Mouse (Mus musculus) adrenal gland, adult 18-20 months (tissue): ENCODE measurements around the gene Hacl1. TPM values are rescaled to one million over a fixed set of nuclear protein-coding genes. Genes with fewer than 3 reads are reported as not detected.
A peak's percentile ranks its signal among the peaks of the same experiment; 100 is the strongest.

Experiments used
- DNase-seq, 2 experiments: peaks; one replicate each; pipeline ENCODE4 v3.0.0; 2021 to 2022; ENCODE audit warnings: low spot score in 2 of 2
- long read RNA-seq, 2 experiments: library from polyadenylated mRNA; stranded (forward); transcript quantifications; one replicate each; pipeline ENCODE4 v2.0.0; 2021
- total RNA-seq, 2 experiments: library from RNA; stranded (reverse); gene quantifications; 1 replicate in 1 of 2; 2 replicates in 1 of 2; pipeline ENCODE4 v1.2.3; 2021

Hacl1 gene
- total RNA-seq: 10 to 100 TPM; 46.3 to 46.8 TPM
- long read RNA-seq, experiment 1, transcript Hacl1-201 (17 exons, 2,644 nt): major isoform, 19 of 19 reads
- long read RNA-seq, experiment 1, partial matches to known transcripts: 0 of 19 reads
- long read RNA-seq, experiment 1, other reads (novel, unspliced or antisense): 0 of 19 reads
- long read RNA-seq, experiment 2, transcript Hacl1-201 (17 exons, 2,644 nt): major isoform, 90 of 103 reads
- long read RNA-seq, experiment 2, partial matches to known transcripts: 3 of 103 reads
- long read RNA-seq, experiment 2, other reads (novel, unspliced or antisense): 8 of 103 reads

- DNase-seq: peak; percentile 73 to 81
Measured at GRCm38 (mm10) chr14:31640890-31641505, at the start of gene Hacl1, which contains the start of gene Btd. Gene Hacl1, minus strand, starts transcription at chr14:31641286. Gene Btd, plus strand, starts transcription at chr14:31641028.

- no peak for DNase-seq
Measured at GRCm38 (mm10) chr14:31686231-31686630, 45.1 kb upstream of the Hacl1 start.

GRCm38 (mm10) chr14:31685680-31686079 lies 44.6 kb upstream of the Hacl1 start:
- DNase-seq: no peak

GRCm38 (mm10) chr14:31684343-31685040 lies 43.4 kb upstream of the Hacl1 start:
- DNase-seq: no peak

- no peak for DNase-seq
Measured at GRCm38 (mm10) chr14:31683610-31684009, 42.5 kb upstream of the Hacl1 start.

GRCm38 (mm10) chr14:31681931-31682555 lies 41.0 kb upstream of the Hacl1 start:
- no peak for DNase-seq

- no peak for DNase-seq
Measured at GRCm38 (mm10) chr14:31681291-31681690, 40.2 kb upstream of the Hacl1 start.

- no peak for DNase-seq
Measured at GRCm38 (mm10) chr14:31680656-31681055, 39.6 kb upstream of the Hacl1 start.

- no peak for DNase-seq
Measured at GRCm38 (mm10) chr14:31671635-31672320, 30.7 kb upstream of the Hacl1 start.

- DNase-seq: no peak
Measured at GRCm38 (mm10) chr14:31669642-31670490, 28.8 kb upstream of the Hacl1 start.

GRCm38 (mm10) chr14:31669161-31669611 lies 28.1 kb upstream of the Hacl1 start:
- peak; percentile 65 to 78 for DNase-seq

- no peak for DNase-seq
Measured at GRCm38 (mm10) chr14:31668326-31668725, 27.2 kb upstream of the Hacl1 start.

- DNase-seq: no peak
Measured at GRCm38 (mm10) chr14:31667741-31668140, 26.7 kb upstream of the Hacl1 start.

GRCm38 (mm10) chr14:31666931-31667705 lies 26.0 kb upstream of the Hacl1 start:
- no peak for DNase-seq

GRCm38 (mm10) chr14:31665566-31665940 lies 24.5 kb upstream of the Hacl1 start:
- DNase-seq: no peak

GRCm38 (mm10) chr14:31664903-31665565 lies 23.9 kb upstream of the Hacl1 start:
- DNase-seq: no peak

- no peak for DNase-seq
Measured at GRCm38 (mm10) chr14:31664100-31664902, 23.2 kb upstream of the Hacl1 start.
